Mouse (Mus musculus): Measurements from ENCODE around the gene Plcb4.

- no peak for TF ChIP-seq HCFC1 (IDR thresholded peaks at IDR 0.05; ENCODE audit: borderline replicate concordance, insufficient read depth, low read length)
- TF ChIP-seq CHD2 (IDR thresholded peaks at IDR 0.05; ENCODE audit: low read depth, low read length): no peak
- TF ChIP-seq ZC3H11A (IDR thresholded peaks at IDR 0.05; ENCODE audit: borderline replicate concordance, low read depth, low read length): no peak
Measured at GRCm38 (mm10) chr2:135708796-135709195, 50.0 kb downstream of the Plcb4 start.
